Mouse (Mus musculus) retina, postnatal 1 day (tissue): ENCODE measurements around the gene Hoxd8.
A peak's percentile ranks its signal among the peaks of the same experiment; 100 is the strongest.

Source experiments
- DNase-seq: peaks from one replicate; pipeline ENCODE4 v3.0.0-alpha.2; 2012

Hoxd8 gene

GRCm38 (mm10) chr2:74715504-74716241, 11.3 kb downstream of the Hoxd8 start:
- peak; percentile 91 for DNase-seq

GRCm38 (mm10) chr2:74720384-74720783, 16.0 kb downstream of the Hoxd8 start:
- no peak for DNase-seq

GRCm38 (mm10) chr2:74720955-74721491, 16.6 kb downstream of the Hoxd8 start:
- DNase-seq = no peak

DNA sequence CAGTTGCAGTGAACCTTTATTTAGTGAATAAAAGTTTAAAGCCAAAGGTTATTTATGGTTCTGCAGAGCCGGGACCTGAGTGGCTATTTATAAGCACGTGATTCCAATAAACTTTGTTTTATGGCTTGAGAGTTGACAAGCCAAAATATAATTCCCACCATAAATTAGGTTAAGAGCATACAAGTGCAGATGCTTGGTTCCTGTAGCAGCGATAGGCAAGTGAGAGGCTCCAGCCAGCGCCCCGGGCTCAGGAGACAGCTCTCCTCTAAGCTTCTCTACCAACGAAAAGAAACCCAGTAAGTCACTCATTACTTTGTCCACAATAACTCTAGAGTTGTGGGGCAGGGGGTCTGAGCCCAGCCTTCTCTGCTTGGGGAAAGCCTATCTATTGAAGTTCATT, 17.5 kb downstream of the Hoxd8 start:
- no peak for DNase-seq

DNA sequence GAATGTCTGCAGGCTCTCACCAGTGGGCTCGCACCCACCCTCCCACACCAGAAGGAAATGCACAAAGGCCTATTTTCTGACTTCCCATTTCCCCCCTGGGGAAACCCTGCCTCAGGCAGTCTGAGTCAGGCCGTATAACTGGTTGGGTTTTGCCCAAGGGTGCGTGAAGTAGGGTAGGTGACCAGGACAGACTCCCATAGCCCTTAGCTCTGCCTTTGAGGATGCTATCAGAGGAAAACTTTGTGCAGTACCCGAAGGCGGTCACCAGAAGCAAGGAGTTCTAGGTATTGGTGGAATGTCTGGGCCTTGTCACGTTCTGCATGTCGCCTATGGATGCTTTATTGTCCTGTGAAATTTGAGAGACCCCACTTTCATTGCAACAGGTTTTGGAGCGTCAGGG, 18.5 kb downstream of the Hoxd8 start:
- no peak for DNase-seq

GRCm38 (mm10) chr2:74724244-74725015, 20.0 kb downstream of the Hoxd8 start:
- DNase-seq = no peak

DNA sequence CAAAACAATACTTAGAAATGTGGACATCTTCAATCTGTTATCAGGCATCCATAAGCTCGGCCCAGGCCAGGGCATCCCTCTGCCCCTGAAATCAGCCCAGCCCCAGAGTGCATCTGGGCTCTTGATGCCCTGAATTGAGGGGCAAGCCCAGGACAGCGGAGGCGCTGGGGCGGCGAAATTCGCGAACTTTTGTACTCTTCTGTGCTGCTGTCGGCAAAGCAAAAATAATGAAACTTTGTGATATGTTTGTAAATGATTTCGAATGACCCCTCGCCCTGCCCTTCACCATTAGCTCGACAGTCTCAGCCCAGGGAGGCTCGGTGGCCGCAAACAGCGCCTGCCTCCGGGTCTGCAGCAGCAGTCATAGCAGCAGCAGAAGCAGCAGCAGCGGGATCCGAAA, 20.8 kb downstream of the Hoxd8 start:
- no peak for DNase-seq

DNA sequence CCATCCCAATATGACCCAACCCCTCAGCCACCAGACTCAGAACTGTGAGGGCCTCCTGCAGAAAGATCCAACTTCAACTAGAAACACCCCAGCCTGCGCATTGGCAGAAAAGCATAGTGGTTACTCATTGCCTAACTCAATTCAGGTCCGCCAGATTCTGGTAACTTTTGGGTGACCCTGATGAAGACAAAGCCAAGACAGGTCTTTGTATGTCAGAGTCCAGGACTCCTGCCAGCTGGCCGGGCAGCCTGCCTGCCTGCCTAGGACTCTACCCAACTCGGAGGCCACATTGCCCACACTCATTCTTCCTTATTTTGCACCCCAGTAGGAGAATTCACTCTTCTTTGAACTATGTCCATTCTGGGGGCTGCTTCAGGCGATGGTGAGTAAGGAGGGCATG, 22.1 kb downstream of the Hoxd8 start, which contains the start of gene Gm28230:
Gene Gm28230, plus strand, starts transcription at position 178 of the 400 bp plus-strand sequence.
- no peak for DNase-seq

DNA sequence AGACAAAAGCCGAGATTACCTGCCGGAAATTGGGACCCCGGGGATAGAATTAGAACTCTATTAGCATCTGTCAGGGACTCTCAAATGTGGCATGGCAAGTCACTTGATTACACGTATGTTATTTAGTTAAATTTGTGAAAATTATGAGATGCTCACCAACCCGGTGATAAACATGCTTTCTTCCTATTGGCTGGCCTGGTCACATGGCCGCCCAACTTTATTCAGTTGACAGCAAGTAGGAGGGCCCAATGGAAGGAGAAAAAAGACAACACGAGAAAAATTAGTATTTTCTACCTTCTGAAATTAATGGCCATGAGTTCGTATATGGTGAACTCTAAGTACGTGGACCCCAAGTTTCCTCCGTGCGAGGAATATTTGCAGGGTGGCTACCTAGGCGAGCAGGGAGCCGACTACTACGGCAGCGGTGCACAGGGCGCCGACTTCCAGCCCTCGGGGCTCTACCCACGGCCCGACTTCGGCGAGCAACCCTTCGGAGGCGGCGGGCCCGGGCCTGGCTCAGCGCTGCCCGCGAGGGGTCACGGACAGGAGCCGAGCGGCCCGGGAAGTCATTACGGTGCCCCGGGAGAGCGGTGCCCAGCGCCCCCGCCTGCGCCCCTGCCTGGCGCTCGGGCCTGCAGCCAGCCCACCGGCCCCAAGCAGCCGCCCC, 22.7 kb downstream of the Hoxd8 start:
- DNase-seq = no peak

GRCm38 (mm10) chr2:74727640-74728302, 23.4 kb downstream of the Hoxd8 start:
- no peak for DNase-seq

DNA sequence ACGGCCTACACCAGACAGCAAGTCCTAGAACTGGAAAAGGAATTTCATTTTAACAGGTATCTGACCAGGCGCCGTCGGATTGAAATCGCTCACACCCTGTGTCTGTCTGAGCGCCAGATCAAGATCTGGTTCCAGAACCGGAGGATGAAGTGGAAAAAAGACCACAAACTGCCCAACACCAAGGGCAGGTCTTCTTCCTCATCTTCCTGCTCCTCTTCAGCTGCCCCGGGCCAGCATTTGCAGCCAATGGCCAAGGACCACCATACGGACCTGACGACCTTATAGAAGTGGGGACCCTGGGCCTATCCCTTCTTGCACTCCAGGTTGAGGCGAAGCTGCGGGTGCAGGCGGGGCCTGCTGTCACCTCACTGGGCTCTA, 23.9 kb downstream of the Hoxd8 start:
- DNase-seq = no peak

- no peak for DNase-seq
These were observed 25.9 kb downstream of the Hoxd8 start for GRCm38 (mm10) chr2:74730331-74730730.

- no peak for DNase-seq
These were observed 26.6 kb downstream of the Hoxd8 start for GRCm38 (mm10) chr2:74731055-74731454.

GRCm38 (mm10) chr2:74731799-74732512, 27.5 kb downstream of the Hoxd8 start:
- DNase-seq = no peak

DNA sequence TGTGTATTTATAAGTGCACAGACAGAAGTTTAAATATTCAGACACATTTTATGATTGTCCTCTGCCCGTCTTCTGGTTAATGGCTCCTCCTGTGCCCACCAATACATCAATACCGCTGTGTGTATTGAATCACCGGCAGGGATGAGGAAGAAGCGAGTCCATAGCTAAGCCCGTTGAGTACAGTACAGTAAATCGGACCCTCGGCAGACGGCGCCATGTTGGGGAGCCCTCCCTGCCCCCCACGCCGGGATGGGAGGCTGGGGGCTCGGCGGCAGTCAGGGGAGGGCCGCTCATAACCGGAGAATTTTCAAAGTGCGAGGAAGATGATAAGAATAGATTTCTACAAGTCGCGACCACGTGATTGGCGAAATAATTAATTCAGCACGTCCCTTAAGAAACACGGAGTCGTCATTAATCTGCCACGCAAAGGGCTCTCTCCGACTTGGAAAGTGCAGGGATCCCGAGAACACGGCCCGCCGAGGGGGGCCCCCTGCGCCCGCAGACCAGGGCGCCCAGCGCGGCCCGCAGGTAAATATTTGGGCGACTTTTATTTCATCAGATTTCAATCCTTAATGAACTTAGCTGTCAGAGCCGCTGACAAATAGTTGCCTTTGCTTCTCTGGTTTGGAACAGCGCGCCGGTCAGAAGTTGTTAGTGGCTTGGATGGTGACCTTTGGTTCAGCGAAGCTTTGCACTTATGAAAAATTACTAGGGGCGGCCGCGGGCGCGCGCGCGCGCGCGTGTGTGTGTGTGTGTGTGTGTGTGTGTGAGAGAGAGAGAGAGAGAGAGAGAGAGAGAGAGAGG, 28.3 kb downstream of the Hoxd8 start:
- DNase-seq = no peak

GRCm38 (mm10) chr2:74733317-74733661, 28.9 kb downstream of the Hoxd8 start:
- DNase-seq = peak; percentile 46

GRCm38 (mm10) chr2:74733765-74734164, 29.4 kb downstream of the Hoxd8 start:
- DNase-seq = no peak

- peak; percentile 42 for DNase-seq
These were observed 30.0 kb downstream of the Hoxd8 start for GRCm38 (mm10) chr2:74734451-74734850.

DNA sequence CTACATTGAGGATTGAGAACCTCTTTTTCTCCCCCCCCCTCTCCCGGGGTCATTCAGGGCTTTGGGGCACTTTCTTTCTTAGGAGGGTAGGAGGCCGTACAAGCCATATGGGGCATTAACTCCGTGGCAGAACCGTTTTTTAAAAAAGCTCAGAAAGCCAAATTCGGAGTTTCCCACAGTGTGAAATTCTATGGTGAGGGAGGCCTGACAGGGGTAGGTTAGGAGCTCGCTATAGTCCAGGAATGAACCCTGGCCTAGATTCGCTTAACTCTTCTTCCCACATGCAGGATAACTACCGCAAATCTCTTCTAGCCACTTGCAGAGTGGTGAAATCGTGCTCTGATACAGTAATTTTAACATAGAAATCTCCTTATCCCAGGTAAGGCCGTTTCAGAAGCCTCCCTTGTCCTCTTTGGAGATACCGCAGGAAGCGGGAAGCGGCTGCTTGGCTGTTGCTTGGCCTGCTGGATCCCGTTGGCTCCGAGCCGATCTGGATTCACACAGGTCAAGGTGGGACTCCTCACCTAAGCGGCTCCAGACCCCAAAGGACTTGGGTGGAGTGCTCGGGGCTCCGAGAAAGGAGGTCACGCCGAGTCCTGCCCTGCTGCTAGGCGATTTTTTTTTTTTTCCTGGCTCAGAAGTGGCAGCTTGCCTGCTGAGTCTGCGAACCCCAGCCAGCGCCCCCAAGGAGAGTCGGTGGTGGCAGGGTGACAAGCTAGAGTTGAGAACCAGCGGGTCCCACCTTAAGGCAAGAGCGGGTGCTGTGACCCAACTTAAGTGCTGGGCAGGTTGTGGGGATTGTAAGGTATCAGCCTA, 30.8 kb downstream of the Hoxd8 start:
- no peak for DNase-seq

DNA sequence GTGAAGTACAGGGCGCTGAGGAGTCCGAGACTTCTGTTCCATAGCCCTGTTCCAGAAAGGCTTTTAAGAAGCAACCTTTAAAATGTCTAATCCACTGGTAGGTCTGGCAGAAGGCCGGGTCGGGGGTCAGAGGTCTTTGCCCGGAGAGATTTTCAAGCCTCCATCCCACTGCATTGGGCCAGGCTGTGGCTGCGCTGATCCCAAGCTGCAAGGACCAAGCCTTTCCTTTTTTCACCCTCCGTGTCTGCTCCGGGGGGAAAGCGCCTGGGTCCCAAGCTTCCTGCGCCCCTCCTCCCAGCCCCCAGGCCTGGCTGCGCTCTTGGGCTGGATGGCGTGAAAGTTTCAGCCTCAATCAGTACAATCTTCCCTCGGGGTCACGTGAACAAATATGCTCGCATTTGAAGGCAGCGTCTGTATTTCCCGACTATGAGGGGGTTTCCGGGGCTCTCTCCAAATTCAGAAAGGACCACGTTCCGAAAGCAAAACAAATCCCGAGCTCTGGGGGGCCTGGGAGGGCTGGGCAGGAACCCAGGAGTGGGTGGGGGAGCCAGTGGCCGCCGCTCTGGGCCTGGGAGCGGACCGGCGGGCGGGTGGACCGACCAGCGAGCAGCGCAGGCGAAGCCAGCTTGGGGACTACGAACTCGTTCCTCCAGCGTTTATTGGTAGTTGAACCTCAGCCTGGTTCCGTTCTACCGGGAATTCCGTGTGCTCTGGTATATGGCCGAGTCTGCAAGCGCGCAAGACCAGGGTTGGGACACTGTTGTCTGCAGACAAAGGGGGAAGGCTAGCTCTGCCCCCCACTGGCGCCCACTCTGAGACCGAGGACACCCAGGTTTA, 31.7 kb downstream of the Hoxd8 start:
- no peak for DNase-seq
